Mouse (Mus musculus) right cerebral cortex, postnatal 4 days (tissue): ENCODE measurements around the gene Klk15.
"Not testable (repeated sequence)": the region's sequence is repeated elsewhere in the genome, so short reads cannot be mapped to it uniquely, and the experiment has no call there.

ENCODE experiments used
- DNase-seq: peaks from one replicate; pipeline ENCODE4 v3.0.0-alpha.2; 2022

Klk15 gene

GRCm38 (mm10) chr7:43933440-43933839, at the start of gene Klk15:
TSS of gene Klk15 (plus strand) at chr7:43933740.
- no peak for DNase-seq

GRCm38 (mm10) chr7:43891365-43891764, 42.2 kb upstream of the Klk15 start:
- DNase-seq: no peak

- DNase-seq: no peak
Observed at GRCm38 (mm10) chr7:43891788-43892187, 41.8 kb upstream of the Klk15 start.

- DNase-seq: peak; percentile 90
Observed at GRCm38 (mm10) chr7:43894836-43895235, 38.7 kb upstream of the Klk15 start.

GRCm38 (mm10) chr7:43914821-43915220, 18.7 kb upstream of the Klk15 start:
- no peak for DNase-seq

GRCm38 (mm10) chr7:43918426-43918825, 15.1 kb upstream of the Klk15 start:
- no peak for DNase-seq

GRCm38 (mm10) chr7:43918871-43919270, 14.7 kb upstream of the Klk15 start:
- no peak for DNase-seq

- peak; percentile 72 for DNase-seq
Observed at GRCm38 (mm10) chr7:43919559-43920451, 13.7 kb upstream of the Klk15 start.

- DNase-seq: no peak
Observed at GRCm38 (mm10) chr7:43920582-43920981, 13.0 kb upstream of the Klk15 start.

GRCm38 (mm10) chr7:43921087-43921486, 12.5 kb upstream of the Klk15 start:
- no peak for DNase-seq

- DNase-seq: no peak
Observed at GRCm38 (mm10) chr7:43921941-43922340, 11.6 kb upstream of the Klk15 start.

- DNase-seq: no peak
Observed at GRCm38 (mm10) chr7:43925985-43926384, 7.6 kb upstream of the Klk15 start.

- DNase-seq: no peak
Observed at GRCm38 (mm10) chr7:43928521-43928920, 5.0 kb upstream of the Klk15 start.

GRCm38 (mm10) chr7:43932337-43932736, 1.2 kb upstream of the Klk15 start:
- DNase-seq: no peak

GRCm38 (mm10) chr7:43934747-43935146, 1.2 kb downstream of the Klk15 start:
- DNase-seq: no peak

- no peak for DNase-seq
Observed at GRCm38 (mm10) chr7:43936551-43936950, 3.0 kb downstream of the Klk15 start.

- not testable (repeated sequence) for DNase-seq
Observed at GRCm38 (mm10) chr7:43942293-43942692, 8.8 kb downstream of the Klk15 start.

GRCm38 (mm10) chr7:43944727-43945264, 11.3 kb downstream of the Klk15 start:
- no peak for DNase-seq

GRCm38 (mm10) chr7:43950364-43950763, 16.8 kb downstream of the Klk15 start, which contains the start of gene Klk1b8:
TSS of gene Klk1b8 (plus strand) at chr7:43950664.
- no peak for DNase-seq

GRCm38 (mm10) chr7:43952703-43953102, 19.2 kb downstream of the Klk15 start:
- DNase-seq: no peak

GRCm38 (mm10) chr7:43966451-43966850, 32.9 kb downstream of the Klk15 start, which contains the start of gene Klk1b1:
TSS of gene Klk1b1 (plus strand) at chr7:43966751.
- DNase-seq: no peak

GRCm38 (mm10) chr7:43967058-43967457, 33.5 kb downstream of the Klk15 start:
- DNase-seq: no peak

GRCm38 (mm10) chr7:43967612-43968011, 34.1 kb downstream of the Klk15 start:
- DNase-seq: no peak

- not testable (repeated sequence) for DNase-seq
Observed at GRCm38 (mm10) chr7:43975761-43976160, 42.2 kb downstream of the Klk15 start, which contains the start of gene Klk1b9. TSS of gene Klk1b9 (plus strand) at chr7:43976061.
